Mouse (Mus musculus): ENCODE data around the gene Prdm1. TPM values are rescaled to one million over a fixed set of nuclear protein-coding genes. Genes with fewer than 3 reads are reported as not detected.

Gene Prdm1
- polyA plus RNA-seq, 1 experiment from 2014 or later = 5.5 TPM

- H3K27me3 ChIP-seq = 0 out of 2 replicates have a peak, but pooled peaks cover 7% of the 10 kb centered on the region
- ATAC-seq (ENCODE audit: insufficient number of reproducible peaks, insufficient read depth, low FRiP score, low TSS enrichment, low read depth) = no peak
Measured at GRCm38 (mm10) chr10:44490899-44491422, 37.3 kb downstream of the Prdm1 start.

GRCm38 (mm10) chr10:44487132-44487531, 41.2 kb downstream of the Prdm1 start:
- no peaks in the 10 kb centered on the region for H3K9me3 ChIP-seq
- no peaks in the 10 kb centered on the region for H3K36me3 ChIP-seq
- H3K4me1 ChIP-seq (replicated peaks) = peaks cover 11% of the 10 kb centered on the region
- H3K4me3 ChIP-seq (replicated peaks) = no peak overlapping the region
- WGBS = 90% methylated on average over 10 of the region's 11 CpGs
- no peak overlapping the region for H3K9ac ChIP-seq (replicated peaks)
- H3K27ac ChIP-seq = no peak overlapping the region
- no peak for ATAC-seq (ENCODE audit: insufficient number of reproducible peaks, insufficient read depth, low FRiP score, low TSS enrichment, low read depth)
- H3K4me2 ChIP-seq = no peak overlapping the region
- H3K27me3 ChIP-seq = no peaks in the 10 kb centered on the region

More at GRCm38 (mm10) chr10:44490899-44491422, 37.3 kb downstream of the Prdm1 start:
- Histone ChIP-seq H3K9me3 (no peaks in the 10 kb centered on the region), H3K4me1 (replicated peaks) (peaks cover 14% of the 10 kb centered on the region), H3K27ac (no peak overlapping the region), H3K4me2 (no peak overlapping the region), H3K4me3 (replicated peaks) (no peak overlapping the region), H3K36me3 (no peaks in the 10 kb centered on the region), H3K9ac (replicated peaks) (no peak overlapping the region)
- WGBS = 18% methylated on average over 5 of the region's 5 CpGs

- Histone ChIP-seq H3K4me2 (no peak overlapping the region), H3K9ac (replicated peaks) (no peak overlapping the region), H3K9me3 (no peaks in the 10 kb centered on the region), H3K27ac (no peak overlapping the region), H3K27me3 (0 out of 2 replicates have a peak, but pooled peaks cover 6% of the 10 kb centered on the region), H3K36me3 (no peaks in the 10 kb centered on the region), H3K4me3 (replicated peaks) (no peak overlapping the region), H3K4me1 (replicated peaks) (peaks cover 6% of the 10 kb centered on the region)
- ATAC-seq (ENCODE audit: insufficient number of reproducible peaks, insufficient read depth, low FRiP score, low TSS enrichment, low read depth) = no peak
- 76% methylated on average over 5 of the region's 5 CpGs for WGBS
Measured at GRCm38 (mm10) chr10:44484077-44484476, 44.2 kb downstream of the Prdm1 start.

GRCm38 (mm10) chr10:44483116-44483515, 45.2 kb downstream of the Prdm1 start:
- Histone ChIP-seq H3K4me2 (no peak overlapping the region), H3K4me1 (replicated peaks) (peaks cover 14% of the 10 kb centered on the region), H3K27me3 (0 out of 2 replicates have a peak, but pooled peaks cover 6% of the 10 kb centered on the region), H3K27ac (no peak overlapping the region), H3K9ac (replicated peaks) (no peak overlapping the region), H3K36me3 (no peaks in the 10 kb centered on the region), H3K4me3 (replicated peaks) (no peak overlapping the region), H3K9me3 (no peaks in the 10 kb centered on the region)
- ATAC-seq (ENCODE audit: insufficient number of reproducible peaks, insufficient read depth, low FRiP score, low TSS enrichment, low read depth) = no peak
- WGBS = 58% methylated on average over 6 of the region's 6 CpGs

- peaks cover 17% of the 10 kb centered on the region for H3K4me1 ChIP-seq (replicated peaks)
- WGBS = 95% methylated on average over 5 of the region's 5 CpGs
Measured at GRCm38 (mm10) chr10:44481379-44481778, 46.9 kb downstream of the Prdm1 start.

DNA sequence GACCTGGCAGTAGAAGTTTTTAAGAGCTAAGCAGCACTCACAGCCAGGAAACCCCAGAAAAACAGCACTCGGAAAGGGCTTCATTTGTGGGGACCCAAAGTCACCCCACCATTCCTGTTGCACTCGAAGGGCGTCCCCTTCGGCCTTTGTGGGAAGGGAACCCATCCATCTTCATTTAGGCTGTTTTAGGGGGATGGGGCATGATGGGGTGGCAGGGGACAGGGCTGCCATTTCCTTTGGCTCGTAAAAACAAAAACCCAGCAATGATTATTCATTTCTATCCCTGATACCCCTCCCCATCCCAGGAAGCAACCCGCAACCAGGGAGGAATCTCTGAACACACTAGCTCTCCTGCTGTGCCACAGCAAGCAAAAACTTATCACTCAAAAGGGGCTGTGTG, 49.0 kb downstream of the Prdm1 start:
- Histone ChIP-seq H3K4me2 (no peak overlapping the region), H3K27ac (no peak overlapping the region), H3K27me3 (0 out of 2 replicates have a peak, but pooled peaks cover 8% of the 10 kb centered on the region), H3K9ac (replicated peaks) (no peak overlapping the region), H3K9me3 (no peaks in the 10 kb centered on the region), H3K4me1 (replicated peaks) (peaks cover 20% of the 10 kb centered on the region), H3K4me3 (replicated peaks) (no peak overlapping the region), H3K36me3 (no peaks in the 10 kb centered on the region)
- 13% methylated on average over 6 of the region's 6 CpGs for WGBS
- ATAC-seq (ENCODE audit: insufficient number of reproducible peaks, insufficient read depth, low FRiP score, low TSS enrichment, low read depth) = no peak

More at GRCm38 (mm10) chr10:44481379-44481778, 46.9 kb downstream of the Prdm1 start:
- Histone ChIP-seq H3K27me3 (0 out of 2 replicates have a peak, but pooled peaks cover 6% of the 10 kb centered on the region), H3K4me3 (replicated peaks) (no peak overlapping the region), H3K27ac (no peak overlapping the region), H3K4me2 (no peak overlapping the region), H3K9ac (replicated peaks) (no peak overlapping the region), H3K9me3 (no peaks in the 10 kb centered on the region), H3K36me3 (no peaks in the 10 kb centered on the region)
- ATAC-seq (ENCODE audit: insufficient number of reproducible peaks, insufficient read depth, low FRiP score, low TSS enrichment, low read depth) = no peak

DNA sequence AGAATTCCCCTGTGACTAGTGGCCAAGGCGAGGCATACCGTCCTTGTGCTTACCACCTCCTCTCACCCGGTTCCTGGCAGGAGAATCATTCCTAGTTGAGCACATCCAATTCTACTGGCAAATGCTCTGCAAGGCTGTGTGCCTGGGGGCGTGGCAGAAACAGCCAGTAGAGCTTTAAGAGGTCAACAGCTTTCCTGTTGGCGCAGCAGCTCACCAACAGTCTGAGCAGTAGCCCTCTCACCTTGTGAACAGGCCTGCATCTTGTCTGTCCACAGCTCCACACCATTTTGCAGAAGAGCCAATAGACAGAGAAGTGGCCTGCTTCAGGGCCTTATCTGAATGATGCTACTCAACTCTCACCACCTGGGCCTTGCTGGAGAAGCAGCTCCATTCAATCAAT, 50.2 kb downstream of the Prdm1 start:
- Histone ChIP-seq H3K27ac (no peak overlapping the region), H3K4me3 (replicated peaks) (no peak overlapping the region), H3K36me3 (no peaks in the 10 kb centered on the region), H3K9me3 (no peaks in the 10 kb centered on the region), H3K4me1 (replicated peaks) (peaks cover 22% of the 10 kb centered on the region), H3K9ac (replicated peaks) (no peak overlapping the region), H3K27me3 (0 out of 2 replicates have a peak, but pooled peaks cover 8% of the 10 kb centered on the region), H3K4me2 (no peak overlapping the region)
- WGBS = 36% methylated on average over 5 of the region's 5 CpGs
- no peak for ATAC-seq (ENCODE audit: insufficient number of reproducible peaks, insufficient read depth, low FRiP score, low TSS enrichment, low read depth)

DNA sequence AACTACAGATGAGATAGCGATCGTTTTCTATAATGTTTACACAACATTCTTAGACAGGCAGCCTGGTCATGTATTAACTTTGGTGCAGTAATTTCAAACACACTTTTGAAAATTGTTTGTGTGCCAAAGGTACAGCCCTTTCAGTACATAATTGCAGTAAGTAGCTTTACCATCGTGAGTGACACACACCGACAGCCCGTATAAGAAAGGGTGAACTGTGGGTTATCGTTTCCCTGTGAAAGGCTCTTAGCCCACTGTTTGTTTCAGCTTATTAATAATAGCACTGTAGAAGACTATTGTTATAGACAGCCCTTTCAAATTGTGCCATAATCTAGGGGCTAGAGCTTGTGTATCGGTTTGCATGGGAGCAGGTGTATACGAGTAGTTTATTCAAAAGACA, 51.1 kb downstream of the Prdm1 start:
- 88% methylated on average over 8 of the region's 8 CpGs for WGBS
- no peak overlapping the region for H3K4me3 ChIP-seq (replicated peaks)

DNA sequence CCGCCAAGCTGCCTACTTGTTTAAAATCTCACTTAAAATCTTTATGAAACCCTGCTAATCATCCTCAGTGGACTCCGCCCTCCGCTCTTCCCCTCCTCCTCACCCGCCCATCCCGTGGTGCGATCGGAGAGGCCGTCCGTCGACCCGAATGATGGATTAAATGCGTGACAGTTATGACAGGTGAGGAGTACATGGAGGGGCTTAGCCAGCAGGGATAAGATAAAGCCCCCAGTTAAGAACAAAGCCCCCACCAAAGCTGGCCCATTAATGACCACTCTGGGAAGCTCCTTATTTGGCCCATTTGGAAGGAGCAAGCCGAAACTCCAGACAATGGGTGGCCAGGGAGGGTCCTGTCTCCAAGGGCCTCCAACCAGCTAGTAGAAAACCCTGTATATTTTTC, 51.8 kb downstream of the Prdm1 start:
- Histone ChIP-seq H3K4me3 (replicated peaks) (no peak overlapping the region), H3K9me3 (no peaks in the 10 kb centered on the region), H3K4me1 (replicated peaks) (peaks cover 22% of the 10 kb centered on the region), H3K27ac (no peak overlapping the region), H3K27me3 (0 out of 2 replicates have a peak, but pooled peaks cover 8% of the 10 kb centered on the region), H3K4me2 (no peak overlapping the region), H3K9ac (replicated peaks) (no peak overlapping the region), H3K36me3 (no peaks in the 10 kb centered on the region)
- WGBS = 63% methylated on average over 13 of the region's 13 CpGs
- no peak for ATAC-seq (ENCODE audit: insufficient number of reproducible peaks, insufficient read depth, low FRiP score, low TSS enrichment, low read depth)

More for the DNA sequence above, 51.1 kb downstream of the Prdm1 start:
- Histone ChIP-seq H3K36me3 (no peaks in the 10 kb centered on the region), H3K27me3 (0 out of 2 replicates have a peak, but pooled peaks cover 8% of the 10 kb centered on the region), H3K9ac (replicated peaks) (no peak overlapping the region), H3K9me3 (no peaks in the 10 kb centered on the region), H3K4me2 (no peak overlapping the region), H3K27ac (no peak overlapping the region), H3K4me1 (replicated peaks) (peaks cover 22% of the 10 kb centered on the region)
- no peak for ATAC-seq (ENCODE audit: insufficient number of reproducible peaks, insufficient read depth, low FRiP score, low TSS enrichment, low read depth)

DNA sequence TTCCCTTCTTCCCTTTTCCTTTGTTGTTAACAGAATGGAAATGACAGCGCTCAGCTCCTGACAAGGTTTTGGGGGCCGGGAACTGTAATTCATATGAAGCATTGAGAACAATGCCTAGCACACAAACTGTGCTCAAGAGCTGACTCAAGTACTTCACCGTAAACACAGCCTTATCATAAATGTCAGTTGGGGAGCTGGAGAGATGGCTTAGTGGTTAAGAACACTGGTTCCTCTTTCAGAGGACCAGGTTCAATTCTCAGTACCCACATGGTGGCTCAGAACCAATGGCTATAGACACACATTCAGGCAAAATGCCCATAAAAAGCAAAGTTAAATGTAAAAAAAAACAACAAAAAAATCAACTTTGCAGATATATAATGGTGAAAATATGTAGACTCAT, 52.9 kb downstream of the Prdm1 start:
- 0 out of 2 replicates have a peak, but pooled peaks cover 4% of the 10 kb centered on the region for H3K27me3 ChIP-seq
- no peak overlapping the region for H3K9ac ChIP-seq (replicated peaks)
- ATAC-seq (ENCODE audit: insufficient number of reproducible peaks, insufficient read depth, low FRiP score, low TSS enrichment, low read depth) = no peak
- no peak overlapping the region for H3K4me2 ChIP-seq
- no peaks in the 10 kb centered on the region for H3K36me3 ChIP-seq
- 93% methylated on average over 3 of the region's 3 CpGs for WGBS
- H3K27ac ChIP-seq = no peak overlapping the region
- H3K4me1 ChIP-seq (replicated peaks) = peaks cover 22% of the 10 kb centered on the region
- H3K9me3 ChIP-seq = no peaks in the 10 kb centered on the region
- no peak overlapping the region for H3K4me3 ChIP-seq (replicated peaks)

DNA sequence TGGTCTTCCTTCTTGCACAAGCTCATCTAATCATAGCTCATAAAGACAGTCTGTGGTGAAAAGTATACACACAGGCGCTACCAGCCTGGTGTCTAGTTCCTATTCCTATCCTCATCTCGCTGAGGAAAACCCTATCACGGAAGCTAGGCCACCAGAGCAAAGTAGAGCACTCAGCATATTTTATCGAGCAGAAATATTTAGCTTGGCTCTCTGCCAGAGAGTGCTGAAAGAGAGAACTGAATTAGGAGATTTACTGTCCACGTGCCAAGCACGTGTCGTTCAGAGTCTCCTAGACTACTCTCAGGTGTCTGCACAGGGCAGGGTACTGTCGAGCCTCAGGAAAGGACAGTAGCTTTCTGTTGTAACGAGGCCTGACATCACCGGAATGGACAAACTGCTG, 54.0 kb downstream of the Prdm1 start:
- no peaks in the 10 kb centered on the region for H3K36me3 ChIP-seq
- H3K9me3 ChIP-seq = no peaks in the 10 kb centered on the region
- ATAC-seq (ENCODE audit: insufficient number of reproducible peaks, insufficient read depth, low FRiP score, low TSS enrichment, low read depth) = no peak; the same call in 1 of the 2 replicates
- WGBS = 45% methylated on average over 10 of the region's 10 CpGs
- H3K27ac ChIP-seq = no peak overlapping the region
- H3K4me3 ChIP-seq (replicated peaks) = no peak overlapping the region
- H3K4me2 ChIP-seq = no peak overlapping the region
- no peak overlapping the region for H3K9ac ChIP-seq (replicated peaks)
- 0 out of 2 replicates have a peak, but pooled peaks cover 2% of the 10 kb centered on the region for H3K27me3 ChIP-seq
- H3K4me1 ChIP-seq (replicated peaks) = peaks cover 18% of the 10 kb centered on the region

DNA sequence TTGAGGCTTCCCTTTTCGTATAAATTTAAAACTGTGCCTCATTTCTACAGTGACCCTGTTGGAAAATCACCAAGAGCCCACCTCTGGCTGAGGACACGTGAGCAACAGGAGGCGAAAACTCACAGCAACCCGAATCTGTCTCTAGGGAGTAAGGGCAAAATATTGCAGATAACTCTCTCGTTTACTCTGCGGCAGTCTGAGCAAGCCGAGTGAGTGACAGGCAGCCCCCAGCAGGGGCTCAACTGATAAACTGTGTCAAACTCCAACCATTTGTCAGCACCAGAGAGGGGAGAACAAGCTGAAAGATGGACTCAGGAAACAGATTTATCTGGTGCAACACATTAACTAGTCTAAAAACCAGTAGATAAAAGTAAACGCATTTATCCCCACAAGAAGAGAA, 62.7 kb downstream of the Prdm1 start:
- peaks cover 45% of the 10 kb centered on the region for H3K27me3 ChIP-seq

More for the DNA sequence above, 62.7 kb downstream of the Prdm1 start:
- H3K27ac ChIP-seq = no peak overlapping the region
- no peaks in the 10 kb centered on the region; the same call in 1 of the 2 replicates for H3K4me1 ChIP-seq (replicated peaks)
- H3K4me3 ChIP-seq (replicated peaks) = no peak overlapping the region
- no peaks in the 10 kb centered on the region for H3K9me3 ChIP-seq
- ATAC-seq (ENCODE audit: insufficient number of reproducible peaks, insufficient read depth, low FRiP score, low TSS enrichment, low read depth) = no peak
- H3K36me3 ChIP-seq = no peaks in the 10 kb centered on the region
- H3K4me2 ChIP-seq = 0 out of 2 replicates have a peak overlapping the region, but pooled peaks have one; percentile 17
- no peak overlapping the region for H3K9ac ChIP-seq (replicated peaks)
- 17% methylated on average over 8 of the region's 8 CpGs for WGBS
